Mouse (Mus musculus) v-Abl transformed pro-B cells (cell line): ENCODE measurements around the gene Dnaja4.

Source experiments
- in situ Hi-C, 2 experiments: fragments of 400-800 bp; cut with MboI; formaldehyde crosslinking; loops; one replicate each; pipeline ENCODE4 v1.15.1; 2025; ENCODE audit not compliant: unreplicated experiment in 2 of 2

Gene Dnaja4

DNA sequence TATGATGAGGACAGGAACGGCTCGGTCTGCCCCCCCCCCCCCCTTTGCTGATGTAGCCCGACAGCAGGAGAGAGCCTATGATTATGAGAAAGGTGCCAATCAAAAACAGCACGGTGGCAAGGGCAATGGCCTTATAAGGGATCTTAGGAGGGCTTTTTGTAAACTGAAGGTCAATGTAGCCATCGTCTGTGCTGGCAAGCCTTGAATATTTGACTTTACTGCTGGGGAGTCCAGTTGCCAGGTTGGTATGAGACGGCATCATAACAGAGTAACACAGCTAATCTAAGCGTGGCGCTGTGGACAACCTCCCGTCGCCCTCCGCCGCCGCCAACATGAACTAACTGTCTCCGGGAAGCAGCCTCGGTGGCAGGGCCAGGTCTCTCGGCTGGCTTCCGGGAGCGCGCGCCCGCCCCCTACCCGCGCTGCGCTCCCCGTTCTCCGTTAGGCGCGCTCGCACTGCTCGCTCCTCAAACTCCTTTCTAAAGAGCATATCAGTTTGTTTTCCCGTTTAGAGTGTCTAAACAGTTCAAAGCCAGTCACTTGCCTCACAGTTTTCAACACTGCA is 7.3 kb upstream of the Dnaja4 start:
- in situ Hi-C loops = loop anchor here in 1 of 2 experiments (25.0 kb wide), 2 partner anchors 504 to 1429 kb away; no protein-coding TSS in a partner anchor

DNA sequence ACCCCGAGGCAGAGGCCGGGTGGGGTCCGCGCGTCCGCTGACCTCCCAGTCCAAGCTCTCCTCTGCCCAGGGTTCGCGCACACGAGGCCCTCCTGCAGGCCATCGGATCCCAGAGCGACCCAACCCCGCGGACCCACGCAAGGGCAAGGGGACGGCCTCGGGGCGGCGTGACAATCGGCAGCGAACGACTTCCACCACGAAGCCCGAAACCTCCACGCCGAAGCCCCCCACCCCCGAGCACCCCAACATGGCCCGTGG is 343 bp downstream of the Dnaja4 start:
- in situ Hi-C loops = loop anchor here in 1 of 2 experiments (25.0 kb wide), 2 partner anchors 512 to 1437 kb away; no protein-coding TSS in a partner anchor

DNA sequence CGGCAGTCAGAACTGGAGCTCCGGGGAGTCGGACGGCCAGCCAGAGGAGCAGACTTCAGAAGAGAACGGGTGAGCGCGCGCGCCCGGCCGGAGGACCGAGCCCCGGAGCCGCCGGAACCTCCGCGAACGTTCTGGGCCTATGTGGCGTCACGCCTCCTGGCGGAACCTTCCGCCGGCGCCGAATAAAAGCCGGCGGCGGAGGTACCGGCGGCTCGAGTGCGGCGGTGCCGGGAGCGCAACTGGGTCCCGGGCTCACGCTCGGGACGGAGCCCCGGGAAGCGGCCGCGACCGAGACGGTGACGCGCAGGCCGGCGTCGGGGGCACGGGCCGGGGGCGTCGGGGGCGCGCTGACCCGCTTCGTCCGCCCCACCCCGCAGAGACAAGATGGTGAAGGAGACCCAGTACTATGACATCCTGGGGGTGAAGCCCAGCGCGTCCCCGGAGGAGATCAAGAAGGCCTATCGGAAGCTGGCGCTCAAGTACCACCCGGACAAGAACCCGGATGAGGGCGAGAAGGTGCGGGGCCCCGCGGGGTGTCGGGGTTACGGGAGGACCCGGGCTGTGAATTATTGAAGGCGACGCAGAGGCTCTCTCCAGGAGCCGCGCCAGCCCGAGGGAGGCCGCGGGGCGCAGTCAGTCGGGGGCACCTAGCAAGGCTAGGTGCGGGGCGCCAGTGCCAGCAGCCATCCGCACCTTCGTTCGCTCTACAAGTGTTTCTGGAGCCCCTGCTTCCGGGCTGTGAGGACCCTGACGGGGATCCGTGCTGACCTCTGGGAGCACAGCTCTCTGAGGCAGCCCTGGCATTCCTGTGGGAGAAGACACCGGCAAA is 886 bp downstream of the Dnaja4 start:
- in situ Hi-C loops = loop anchor here in 1 of 2 experiments (25.0 kb wide), 2 partner anchors 512 to 1437 kb away; no protein-coding TSS in a partner anchor

DNA sequence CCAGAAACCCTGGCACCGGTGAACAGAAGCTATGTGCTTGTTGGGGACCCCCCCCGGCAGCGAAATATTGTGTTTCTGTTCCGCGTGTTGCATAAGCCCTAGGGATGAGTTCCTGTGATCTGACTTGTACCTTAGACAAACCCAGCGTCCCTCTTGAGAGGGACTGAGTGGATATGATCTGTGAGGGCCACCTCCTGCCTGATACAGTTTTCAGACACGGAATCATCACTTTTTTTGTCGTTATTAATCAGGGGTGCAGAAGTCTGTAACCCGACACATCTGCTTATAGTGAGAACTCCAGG is 1.5 kb downstream of the Dnaja4 start:
- in situ Hi-C loops = no loop called here

DNA sequence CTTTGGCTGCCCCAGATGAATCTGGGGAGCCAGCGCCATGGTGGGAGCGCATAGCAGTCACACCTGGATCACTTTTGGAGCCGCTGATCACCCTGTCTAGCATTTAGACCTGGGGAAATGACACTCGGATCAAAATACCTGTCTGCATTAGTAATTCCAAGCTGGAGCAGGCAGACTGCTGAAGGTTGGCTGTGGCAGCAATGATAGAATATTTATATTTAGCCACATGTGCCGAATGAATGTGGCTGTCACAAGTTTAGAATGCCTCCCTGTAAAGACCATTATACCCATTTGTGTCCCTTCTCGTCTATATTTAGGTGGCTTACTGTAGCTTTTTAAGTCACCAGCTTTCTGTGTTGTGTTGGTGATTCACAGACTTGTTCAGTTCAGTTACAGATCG is 2.1 kb downstream of the Dnaja4 start:
- in situ Hi-C loops = no loop called here

DNA sequence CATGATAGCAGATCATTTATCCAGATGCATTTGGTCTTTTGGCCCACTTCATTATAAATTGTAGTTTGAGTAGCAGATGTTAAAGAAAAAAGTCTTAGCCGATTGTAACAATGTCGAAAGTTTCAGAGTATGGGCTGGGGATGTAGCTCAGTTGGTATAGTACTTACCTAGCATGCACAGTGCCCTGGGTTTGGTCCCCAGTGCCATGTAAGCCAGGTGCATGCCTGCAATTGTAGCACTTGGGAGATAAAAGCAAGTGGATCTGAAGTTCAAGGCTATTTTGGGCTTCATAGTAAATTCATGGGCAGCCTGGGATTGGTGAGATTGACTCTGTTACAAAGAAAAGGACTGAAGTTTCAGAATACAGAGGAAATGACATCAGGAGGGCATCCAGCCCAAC is 3.9 kb downstream of the Dnaja4 start:
- in situ Hi-C loops = no loop called here

DNA sequence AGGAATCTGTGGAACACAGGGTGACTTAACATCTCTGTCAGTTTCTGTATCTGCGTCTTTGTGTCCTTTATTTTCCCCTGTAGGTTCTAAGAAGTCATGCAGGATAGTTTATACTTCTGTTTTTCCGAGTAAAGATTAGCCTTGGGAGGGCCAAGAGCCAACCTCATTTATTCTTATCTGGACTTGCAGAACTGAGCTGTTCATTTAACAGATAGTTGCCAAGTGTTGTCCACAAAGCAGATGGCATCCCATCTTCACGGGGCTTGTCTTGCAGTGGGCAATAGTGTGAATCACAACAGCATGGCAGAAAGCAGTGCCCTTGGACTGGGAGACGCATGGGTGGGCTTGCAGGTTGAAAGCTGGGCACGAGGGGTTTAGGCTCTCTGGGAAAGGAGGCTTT is 5.7 kb downstream of the Dnaja4 start:
- in situ Hi-C loops = no loop called here

DNA sequence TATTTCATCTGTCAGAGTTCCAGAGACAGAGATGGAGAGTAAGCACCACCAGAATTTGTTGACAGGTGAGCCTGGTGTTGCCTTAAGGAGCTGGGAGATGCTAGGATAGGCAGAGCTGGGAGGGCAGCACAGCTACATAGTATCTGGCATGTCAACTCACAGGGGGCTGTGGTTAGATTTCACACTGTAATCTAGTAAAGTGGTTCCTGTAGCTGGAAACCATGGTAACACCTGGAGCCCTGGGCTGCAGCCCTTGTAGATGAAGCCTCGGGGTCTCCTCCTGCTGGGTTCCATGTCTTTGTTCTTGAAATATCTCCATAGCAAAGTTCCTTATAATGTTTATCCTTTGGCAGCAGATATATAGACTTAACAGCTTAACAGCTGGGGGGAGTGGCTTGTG is 6.9 kb downstream of the Dnaja4 start:
- in situ Hi-C loops = no loop called here

DNA sequence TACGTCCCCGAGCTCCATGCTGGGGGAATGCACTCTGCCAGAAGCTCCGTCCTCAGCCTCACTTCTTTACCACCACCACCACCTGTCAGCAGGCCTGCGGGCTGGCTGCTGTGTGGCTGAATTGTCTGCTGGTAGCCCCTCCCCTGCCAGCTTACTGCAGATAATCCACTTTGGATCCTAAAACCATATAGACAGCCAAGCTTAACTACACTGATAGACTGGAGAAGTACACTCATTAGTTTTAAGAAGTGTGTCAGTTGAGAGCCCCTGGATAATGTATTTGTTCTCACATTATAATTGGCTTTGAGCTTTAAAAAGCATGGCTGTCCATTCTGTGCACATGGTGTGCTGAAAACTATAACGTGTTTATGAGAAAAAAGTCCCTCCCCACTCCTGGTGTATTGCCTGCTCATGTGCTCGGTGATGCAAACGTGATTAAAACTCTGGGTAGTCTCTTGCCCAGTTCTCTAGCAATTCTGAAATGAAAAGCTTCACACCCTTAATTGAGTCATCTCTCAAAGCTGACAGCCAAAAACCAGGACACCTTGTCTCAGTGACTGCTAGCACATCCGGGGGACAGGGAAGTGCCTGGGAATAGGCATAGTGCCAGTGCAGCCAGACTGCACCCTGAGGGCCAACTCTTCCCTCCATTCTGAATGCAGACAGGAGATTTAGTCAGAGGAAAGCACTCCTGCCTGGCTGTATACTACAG is 8.8 kb downstream of the Dnaja4 start:
- in situ Hi-C loops = no loop called here

DNA sequence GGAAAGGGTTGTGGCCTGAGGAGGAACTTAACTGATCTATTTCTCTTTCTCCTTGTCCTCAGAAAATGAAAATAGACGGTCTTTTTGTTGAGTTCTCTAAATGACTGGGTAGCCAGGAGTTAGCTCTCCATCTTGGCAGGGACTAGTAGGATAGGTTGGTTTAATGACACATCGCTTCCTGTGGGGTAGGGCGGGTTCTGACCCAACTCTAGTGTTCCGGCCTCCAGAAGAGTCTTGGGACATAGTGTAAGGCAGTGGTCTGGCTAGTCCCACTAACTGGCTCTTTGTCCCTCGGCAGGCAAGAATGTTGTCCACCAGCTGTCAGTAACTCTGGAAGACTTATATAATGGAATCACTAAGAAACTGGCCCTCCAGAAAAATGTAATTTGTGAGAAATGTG is 9.4 kb downstream of the Dnaja4 start:
- in situ Hi-C loops = no loop called here

DNA sequence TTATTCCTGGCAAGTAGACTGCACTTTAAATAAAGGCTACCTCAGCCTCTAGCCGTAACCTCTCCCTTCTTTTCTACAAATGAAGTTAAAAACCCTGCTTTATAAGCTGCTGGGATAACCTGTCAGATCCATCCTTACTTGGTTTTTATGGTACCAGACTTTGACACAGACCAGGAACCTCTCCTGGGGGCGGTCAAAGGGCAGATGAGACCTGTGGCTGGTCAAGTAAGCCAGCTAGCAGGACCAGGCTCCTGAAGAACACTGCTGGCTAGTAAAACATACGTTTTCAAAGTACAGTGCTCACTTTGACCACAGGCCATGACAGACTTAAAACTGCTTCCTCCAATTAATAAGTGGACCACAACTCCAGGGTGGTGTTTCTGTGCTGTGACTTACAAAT is 17.1 kb downstream of the Dnaja4 start:
- in situ Hi-C loops = no loop called here

DNA sequence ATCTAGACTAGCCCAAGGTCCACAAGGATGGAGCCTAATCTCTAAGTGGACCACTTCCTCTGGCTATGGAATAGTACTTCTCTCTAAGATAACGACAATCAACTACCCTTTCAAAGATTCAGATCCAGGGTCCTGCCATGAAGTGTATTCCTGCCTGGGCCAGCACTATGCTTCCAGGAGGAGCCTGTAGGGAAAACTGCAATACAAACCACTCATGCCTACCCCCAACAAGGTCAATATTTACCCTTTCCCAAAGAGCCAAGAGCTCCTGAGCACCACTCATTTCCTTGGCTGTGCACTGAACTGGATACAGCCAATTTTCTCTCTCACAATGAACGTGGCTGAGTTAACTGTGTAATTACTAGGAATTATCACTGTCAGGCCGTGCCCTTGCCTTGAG is 18.9 kb downstream of the Dnaja4 start:
- in situ Hi-C loops = no loop called here

DNA sequence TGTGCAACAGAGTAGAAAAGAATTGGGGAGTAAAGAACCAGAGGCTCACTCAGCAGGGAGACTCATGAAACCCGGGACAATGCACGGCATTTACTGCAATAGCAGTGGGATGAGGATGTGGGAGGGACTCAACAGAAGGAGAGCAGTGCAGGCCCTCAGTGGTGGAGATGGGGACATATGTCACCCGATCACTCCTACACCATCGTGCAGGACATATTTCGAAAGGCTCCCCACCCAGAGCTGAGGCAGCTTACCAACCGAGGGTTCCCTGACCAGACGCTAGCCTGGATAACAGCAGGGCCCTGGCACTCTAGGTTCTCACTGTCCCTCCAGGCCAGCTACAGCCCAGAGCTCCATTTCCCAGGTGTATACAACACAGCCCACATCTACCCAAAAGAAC is 23.5 kb downstream of the Dnaja4 start:
- in situ Hi-C loops = no loop called here

DNA sequence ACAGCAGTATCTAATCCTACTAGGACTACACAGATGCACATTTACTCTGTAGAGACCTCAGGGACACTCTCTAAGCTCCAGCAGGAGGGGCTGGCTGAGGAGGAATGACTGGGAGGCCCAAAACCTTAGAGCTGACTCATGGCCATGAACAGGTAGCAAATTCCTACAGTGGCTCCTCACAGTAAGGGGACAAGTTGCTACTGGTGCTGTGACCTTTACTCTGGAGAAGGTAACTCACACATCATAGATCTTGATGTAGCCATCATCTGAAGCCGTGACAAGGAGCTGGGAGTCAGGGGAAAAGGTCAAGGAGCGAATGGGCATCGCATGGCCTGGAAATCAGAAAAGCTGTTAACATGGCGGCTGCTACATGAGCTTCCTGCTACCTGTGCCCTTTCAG is 23.9 kb downstream of the Dnaja4 start:
- in situ Hi-C loops = no loop called here

DNA sequence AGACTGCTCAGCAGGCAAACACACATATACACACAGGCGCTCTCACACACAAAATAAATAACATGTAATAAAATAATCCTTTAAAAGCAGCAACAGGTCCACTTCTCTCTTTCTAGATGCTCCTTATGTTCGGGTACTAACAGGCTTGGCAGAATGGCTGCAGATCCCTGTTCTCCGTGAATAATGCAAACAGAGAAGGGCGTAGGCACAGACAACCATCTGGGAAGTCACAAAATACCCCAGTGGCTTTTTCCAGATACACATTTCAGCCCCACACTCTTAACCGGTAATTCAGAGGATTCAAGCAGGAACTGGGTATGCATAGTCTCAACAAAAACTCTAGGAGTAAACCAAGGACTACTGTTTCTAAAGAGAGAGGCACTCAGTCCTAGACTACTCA is 27.6 kb downstream of the Dnaja4 start:
- in situ Hi-C loops = no loop called here

DNA sequence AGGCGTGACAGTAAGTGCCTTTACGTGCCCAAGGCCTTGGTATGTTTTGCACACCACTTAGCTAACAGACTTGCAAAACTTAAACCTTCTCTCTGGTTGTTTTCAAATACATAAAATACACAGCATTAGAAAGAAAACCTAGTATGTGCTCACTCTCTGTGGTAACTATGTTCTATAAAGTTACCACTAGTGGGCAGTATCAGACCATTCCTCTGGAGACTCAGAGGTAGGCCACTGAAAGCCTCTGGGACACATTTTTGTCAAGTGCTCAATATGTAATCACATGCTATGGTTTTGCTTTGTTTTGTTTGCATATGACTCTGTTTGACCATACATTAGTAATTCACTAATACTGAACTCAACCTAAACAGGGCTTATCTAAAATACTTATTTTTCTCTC is 33.4 kb downstream of the Dnaja4 start:
- in situ Hi-C loops = loop anchor here (10.0 kb wide), 2 partner anchors 583 to 663 kb away; no protein-coding TSS in a partner anchor

DNA sequence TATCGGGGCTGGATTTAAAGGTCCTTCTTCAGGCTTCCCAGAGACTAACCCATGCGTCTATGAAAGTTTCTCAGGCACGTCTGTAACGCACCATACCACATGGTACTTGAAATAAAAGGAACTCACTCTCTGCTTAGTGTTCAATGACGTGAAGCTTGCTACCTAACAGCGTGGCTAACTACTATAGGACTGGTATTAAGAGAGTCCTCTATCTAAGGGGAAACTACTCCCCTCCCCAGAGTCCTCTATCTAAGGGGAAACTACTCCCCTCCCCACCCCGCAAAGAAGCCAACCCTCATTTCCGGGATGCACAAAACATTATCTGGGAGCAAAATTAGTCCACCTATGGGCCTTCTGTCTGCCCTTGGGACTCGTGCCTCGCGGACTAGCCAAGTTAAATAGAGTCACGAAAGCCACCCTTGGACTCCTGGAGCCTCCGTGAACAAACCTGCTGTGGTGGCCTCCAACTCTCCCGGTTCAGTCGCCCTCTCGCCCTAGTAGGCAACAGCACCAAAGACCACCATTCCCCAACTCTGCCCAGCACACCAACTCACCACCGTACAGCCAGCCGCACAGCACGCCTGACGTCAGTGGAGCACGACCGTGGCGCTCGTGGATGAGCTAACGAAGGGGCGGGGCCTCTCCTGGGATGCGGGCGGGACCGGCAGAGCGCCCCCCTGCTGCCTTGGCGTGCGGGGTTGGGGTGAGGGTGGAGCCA is 35.4 kb downstream of the Dnaja4 start, which contains the start of gene Wdr61:
Gene Wdr61 (minus strand): TSS at position 599 of the 718 bp plus-strand sequence.
- in situ Hi-C loops = loop anchor here (10.0 kb wide), 2 partner anchors 581 to 661 kb away; no protein-coding TSS in a partner anchor

DNA sequence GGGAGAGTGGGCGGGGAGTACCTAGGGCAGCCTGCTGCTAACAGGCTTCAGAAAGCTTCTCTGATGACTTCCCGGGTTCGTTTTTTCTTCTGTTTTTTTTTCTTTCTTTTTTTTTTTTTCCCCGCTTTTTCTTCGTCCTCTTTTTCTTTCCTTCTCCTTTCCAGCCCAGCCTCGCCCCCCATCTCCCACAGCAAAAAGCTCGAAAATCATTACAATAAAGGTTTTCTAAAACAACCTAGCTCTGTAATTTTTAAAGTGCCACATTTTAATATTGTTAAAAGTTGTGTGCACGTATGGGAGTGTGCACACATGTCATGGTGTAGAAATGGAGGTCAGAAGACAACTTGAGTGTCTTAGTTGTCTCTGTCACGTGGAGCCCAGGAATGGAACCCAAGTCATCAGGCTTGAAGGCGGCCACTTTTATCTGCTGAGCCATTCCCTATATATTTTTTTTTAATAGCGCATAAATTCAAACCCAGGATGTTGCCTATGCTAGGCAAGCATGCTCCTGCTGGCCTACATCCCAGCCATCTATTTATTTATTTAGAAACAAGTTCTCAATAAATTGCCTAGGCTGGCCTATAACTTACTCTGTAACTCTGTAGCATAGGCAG is 36.1 kb downstream of the Dnaja4 start:
- in situ Hi-C loops = loop anchor here (5.0 to 10.0 kb wide), 5 partner anchors 88 to 660 kb away; no protein-coding TSS in a partner anchor

DNA sequence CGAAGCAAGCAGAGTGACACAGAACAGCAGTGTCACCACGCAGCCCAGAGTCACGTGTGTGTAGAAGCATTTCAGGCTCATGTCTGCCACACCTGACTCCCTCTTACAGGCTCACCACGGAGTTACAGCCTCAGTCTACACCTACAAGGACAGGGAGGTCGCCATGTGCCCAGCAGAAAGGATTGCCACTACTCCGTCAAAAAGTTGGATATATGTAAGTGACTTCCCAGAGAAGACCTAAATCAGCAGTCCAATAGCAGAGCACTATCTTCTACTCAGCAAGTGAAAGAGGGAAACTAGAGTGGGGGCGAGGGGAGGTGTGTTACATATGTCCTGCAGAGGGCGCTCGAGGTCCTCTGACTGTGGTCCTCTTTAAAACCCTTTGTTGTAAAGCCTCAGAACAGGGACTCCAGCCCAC is 37.6 kb downstream of the Dnaja4 start:
- in situ Hi-C loops = loop anchor here (5.0 to 10.0 kb wide), 5 partner anchors 86 to 659 kb away; no protein-coding TSS in a partner anchor

DNA sequence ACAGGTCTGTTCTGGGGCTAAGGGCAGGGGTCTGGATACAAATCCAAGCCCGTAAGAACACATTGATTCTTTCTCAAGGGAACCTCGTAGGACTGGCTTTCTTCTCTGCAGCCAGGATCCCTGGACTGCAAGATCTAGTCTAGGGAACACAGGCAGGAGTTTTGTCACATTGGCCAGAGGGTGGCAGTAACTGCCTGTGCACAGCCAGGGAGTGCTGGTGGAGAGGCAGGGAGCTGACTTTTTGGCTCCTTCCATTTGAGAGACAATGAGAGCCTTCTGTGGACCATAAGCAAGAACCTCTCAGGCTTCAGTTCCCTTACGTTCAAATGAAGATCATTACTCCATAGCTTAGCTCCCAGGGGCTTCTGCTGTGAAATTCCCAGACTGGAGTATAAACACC is 39.7 kb downstream of the Dnaja4 start:
- in situ Hi-C loops = loop anchor here (5.0 to 10.0 kb wide), 5 partner anchors 84 to 656 kb away; no protein-coding TSS in a partner anchor
